Mouse (Mus musculus) neural tube, embryonic 14.5 days (tissue): ENCODE results near the gene Trim44. TPM values are rescaled to one million over a fixed set of nuclear protein-coding genes. Genes with fewer than 3 reads are reported as not detected.

Experiments used
- ATAC-seq: fragments of 200-750 bp; cut with Nextera tagmentation; 2 replicates; pipeline ENCODE4 v1.8.0; 2017; ENCODE audit warnings: low read depth, mild to moderate bottlenecking, moderate TSS enrichment, moderate library complexity
- H3K27ac ChIP-seq: fragments of 300-500 bp; sonication (generic); 2 replicates; pipeline ENCODE4 v1.5.1; 2014; ENCODE audit warnings: low read depth, mild to moderate bottlenecking, control low read depth, low read length, moderate library complexity, mixed read lengths
- H3K27me3 ChIP-seq: fragments of 300-500 bp; sonication (generic); 2 replicates; pipeline ENCODE4 v1.6.1; 2014; ENCODE audit warnings: low read length; ENCODE audit not compliant: control insufficient read depth, insufficient read depth
- H3K36me3 ChIP-seq: fragments of 300-500 bp; sonication (generic); 2 replicates; pipeline ENCODE4 v1.6.1; 2014; ENCODE audit warnings: low read length, mixed read lengths; ENCODE audit not compliant: control insufficient read depth, insufficient read depth
- H3K4me1 ChIP-seq: fragments of 300-500 bp; sonication (generic); 2 replicates; pipeline ENCODE4 v1.6.1; 2014; ENCODE audit warnings: low read length; ENCODE audit not compliant: control insufficient read depth, insufficient read depth
- H3K4me2 ChIP-seq: fragments of 300-500 bp; sonication (generic); 2 replicates; pipeline ENCODE4 v1.6.1; 2014; ENCODE audit warnings: mild to moderate bottlenecking, low read depth, low read length, control low read depth
- H3K4me3 ChIP-seq: fragments of 300-500 bp; sonication (generic); 2 replicates; pipeline ENCODE4 v1.5.1; 2014; ENCODE audit warnings: low read depth, low read length, control low read depth, mixed read lengths
- H3K9ac ChIP-seq: fragments of 300-500 bp; sonication (generic); replicated peaks from 2 replicates; pipeline ENCODE4 v1.6.1; 2014; ENCODE audit warnings: low read depth, mild to moderate bottlenecking, control low read depth, low read length, mixed read lengths
- H3K9me3 ChIP-seq: fragments of 300-500 bp; sonication (generic); 2 replicates; pipeline ENCODE4 v1.6.1; 2016; ENCODE audit warnings: low read length; ENCODE audit not compliant: control insufficient read depth
- WGBS: fragments of 180-500 bp; shearing (Covaris S2); extraction: QIAGEN DNeasy Blood & Tissue Kit; methylation state at CpG from one replicate; pipeline ENCODE4 v1.1.7; 2014; 5-methylcytosine and 5-hydroxymethylcytosine counted together
- polyA plus RNA-seq: library from polyadenylated mRNA; unstranded; fragments of >200 nt; fragmentation: Nextera tagmentation; extraction: Ambion mirVana; gene quantifications from 2 replicates; pipeline ENCODE4 v1.2.1, GENCODE M21; 2014

Gene Trim44
- polyA plus RNA-seq, 1 experiment from 2014 or later, result 79.7 TPM

DNA sequence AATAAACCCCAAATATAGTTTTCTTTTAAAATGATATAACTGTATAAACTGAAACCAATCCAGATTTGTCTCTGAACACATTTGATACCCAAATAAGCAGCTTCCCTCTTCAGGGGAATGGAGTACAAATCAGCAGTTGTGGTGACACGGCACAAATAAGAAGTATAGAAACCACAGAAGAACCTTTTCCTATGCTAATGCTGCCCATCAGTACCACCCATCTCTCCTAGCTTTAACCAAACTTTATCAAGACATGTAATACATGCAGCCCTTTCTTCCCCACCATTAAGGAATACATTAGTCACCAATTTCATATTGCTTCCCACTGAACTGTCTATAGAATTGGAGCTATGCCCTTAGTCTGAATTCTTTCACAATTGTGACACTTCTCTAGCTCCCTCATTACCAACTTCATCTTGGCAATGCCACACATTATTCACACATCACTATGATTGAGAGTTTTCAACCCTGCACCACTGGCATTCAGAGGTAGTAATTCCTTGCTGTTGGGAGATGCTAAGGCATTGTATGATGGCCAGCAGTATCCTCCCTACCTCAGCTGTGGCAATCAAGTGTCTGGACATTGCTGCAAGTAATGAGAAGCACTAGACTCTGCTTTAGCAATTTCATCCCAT lies 44.6 kb downstream of the Trim44 start:
- no peak for ATAC-seq

GRCm38 (mm10) chr2:102362266-102362665 lies 45.4 kb downstream of the Trim44 start:
- H3K9me3 ChIP-seq, result no peaks in the 10 kb centered on the region
- no peak overlapping the region for H3K4me2 ChIP-seq
- no peaks in the 10 kb centered on the region for H3K4me1 ChIP-seq
- no peaks in the 10 kb centered on the region for H3K36me3 ChIP-seq
- no peaks in the 10 kb centered on the region for H3K27me3 ChIP-seq
- 89% methylated on average over 2 of the region's 2 CpGs for WGBS
- H3K4me3 ChIP-seq, result no peak overlapping the region
- no peak overlapping the region for H3K27ac ChIP-seq
- H3K9ac ChIP-seq, result no peak overlapping the region
- no peak for ATAC-seq

More for the DNA sequence above, 44.6 kb downstream of the Trim44 start:
- H3K27me3 ChIP-seq, result no peaks in the 10 kb centered on the region
- WGBS, result 94% methylated on average over 1 of the region's 1 CpGs
- H3K9ac ChIP-seq, result no peak overlapping the region
- no peak overlapping the region for H3K4me3 ChIP-seq
- no peaks in the 10 kb centered on the region for H3K36me3 ChIP-seq
- no peaks in the 10 kb centered on the region for H3K4me1 ChIP-seq
- no peak overlapping the region for H3K27ac ChIP-seq
- H3K9me3 ChIP-seq, result no peaks in the 10 kb centered on the region
- no peak overlapping the region for H3K4me2 ChIP-seq

DNA sequence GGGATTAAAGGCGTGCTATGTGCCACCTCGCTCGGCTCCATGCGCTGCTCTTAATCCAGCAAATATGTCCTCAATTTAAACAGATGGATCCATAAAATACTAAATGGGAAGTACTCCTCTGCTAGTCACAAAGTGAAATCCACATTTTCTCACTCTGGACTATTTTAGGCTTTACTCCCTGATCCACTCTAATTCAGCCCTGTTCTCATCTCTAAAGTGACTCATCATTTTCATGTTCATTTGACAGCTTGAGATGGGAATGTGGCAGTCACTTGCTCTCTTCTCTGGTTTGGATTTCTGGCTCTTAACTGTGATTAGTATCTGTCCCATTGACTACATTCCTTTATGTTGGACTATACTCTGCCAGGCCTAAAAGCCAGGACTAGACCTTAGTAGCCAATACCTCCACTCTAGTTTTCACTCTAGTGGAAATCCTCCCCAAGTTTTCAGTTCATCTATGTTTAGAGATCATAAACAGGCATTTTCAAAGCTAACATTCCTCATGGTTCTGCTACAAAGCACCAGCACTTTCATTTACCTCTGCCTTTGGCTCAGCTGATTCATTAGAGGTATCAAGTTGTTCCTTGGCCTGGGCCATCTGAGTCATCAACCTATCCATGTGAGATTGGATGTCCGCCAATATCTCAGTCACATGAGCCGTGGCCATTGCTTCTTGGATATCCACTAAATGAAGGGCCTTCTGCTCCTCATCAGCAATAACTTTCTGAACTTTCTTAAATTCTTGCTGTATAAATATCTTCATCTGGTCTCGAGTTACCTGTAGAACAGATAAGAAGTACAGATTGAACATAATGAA lies 50.5 kb downstream of the Trim44 start:
- 93% methylated on average over 7 of the region's 7 CpGs for WGBS
- no peak overlapping the region for H3K9ac ChIP-seq
- no peaks in the 10 kb centered on the region for H3K4me1 ChIP-seq
- no peak overlapping the region for H3K27ac ChIP-seq
- no peaks in the 10 kb centered on the region for H3K27me3 ChIP-seq
- H3K4me3 ChIP-seq, result no peak overlapping the region
- H3K9me3 ChIP-seq, result no peaks in the 10 kb centered on the region
- peaks cover 9% of the 10 kb centered on the region; the same call in 1 of the 2 replicates for H3K36me3 ChIP-seq
- no peak for ATAC-seq
- no peak overlapping the region for H3K4me2 ChIP-seq

- H3K4me1 ChIP-seq, result no peaks in the 10 kb centered on the region
- ATAC-seq, result no peak
- H3K9ac ChIP-seq, result no peak overlapping the region
- no peak overlapping the region for H3K27ac ChIP-seq
- 62% methylated on average over 1 of the region's 1 CpGs for WGBS
- no peak overlapping the region for H3K4me3 ChIP-seq
- H3K27me3 ChIP-seq, result no peaks in the 10 kb centered on the region
- no peak overlapping the region for H3K4me2 ChIP-seq
- H3K9me3 ChIP-seq, result no peaks in the 10 kb centered on the region
- peaks cover 9% of the 10 kb centered on the region; the same call in 1 of the 2 replicates for H3K36me3 ChIP-seq
Observed at GRCm38 (mm10) chr2:102354076-102354475, 53.6 kb downstream of the Trim44 start.

GRCm38 (mm10) chr2:102341429-102341828 lies 66.2 kb downstream of the Trim44 start:
- Histone ChIP-seq H3K4me3 (no peak overlapping the region), H3K9ac (no peak overlapping the region), H3K4me1 (peaks cover 11% of the 10 kb centered on the region; the same call in 1 of the 2 replicates), H3K36me3 (no peaks in the 10 kb centered on the region; the same call in 1 of the 2 replicates), H3K4me2 (no peak overlapping the region), H3K27ac (no peak overlapping the region), H3K9me3 (no peaks in the 10 kb centered on the region), H3K27me3 (no peaks in the 10 kb centered on the region)
- WGBS, result 81% methylated on average over 2 of the region's 2 CpGs
- no peak for ATAC-seq

GRCm38 (mm10) chr2:102336816-102337215 lies 70.8 kb downstream of the Trim44 start:
- peak; percentile 58; the same call in 1 of the 2 replicates for ATAC-seq
- Histone ChIP-seq H3K27ac (0 out of 2 replicates have a peak overlapping the region, but pooled peaks have one; percentile 12), H3K9me3 (no peaks in the 10 kb centered on the region), H3K36me3 (no peaks in the 10 kb centered on the region), H3K4me1 (peaks cover 11% of the 10 kb centered on the region; the same call in 1 of the 2 replicates), H3K27me3 (no peaks in the 10 kb centered on the region), H3K9ac (no peak overlapping the region), H3K4me2 (no peak overlapping the region), H3K4me3 (no peak overlapping the region)
- 58% methylated on average over 1 of the region's 1 CpGs for WGBS

- no peaks in the 10 kb centered on the region for H3K27me3 ChIP-seq
- no peaks in the 10 kb centered on the region for H3K36me3 ChIP-seq
- H3K9ac ChIP-seq, result no peak overlapping the region
- no peak for ATAC-seq
- H3K9me3 ChIP-seq, result no peaks in the 10 kb centered on the region
- H3K27ac ChIP-seq, result no peak overlapping the region
- H3K4me1 ChIP-seq, result peaks cover 5% of the 10 kb centered on the region; the same call in 1 of the 2 replicates
- no peak overlapping the region for H3K4me2 ChIP-seq
- no peak overlapping the region for H3K4me3 ChIP-seq
- 97% methylated on average over 2 of the region's 2 CpGs for WGBS
Observed at GRCm38 (mm10) chr2:102331932-102332331, 75.7 kb downstream of the Trim44 start.

DNA sequence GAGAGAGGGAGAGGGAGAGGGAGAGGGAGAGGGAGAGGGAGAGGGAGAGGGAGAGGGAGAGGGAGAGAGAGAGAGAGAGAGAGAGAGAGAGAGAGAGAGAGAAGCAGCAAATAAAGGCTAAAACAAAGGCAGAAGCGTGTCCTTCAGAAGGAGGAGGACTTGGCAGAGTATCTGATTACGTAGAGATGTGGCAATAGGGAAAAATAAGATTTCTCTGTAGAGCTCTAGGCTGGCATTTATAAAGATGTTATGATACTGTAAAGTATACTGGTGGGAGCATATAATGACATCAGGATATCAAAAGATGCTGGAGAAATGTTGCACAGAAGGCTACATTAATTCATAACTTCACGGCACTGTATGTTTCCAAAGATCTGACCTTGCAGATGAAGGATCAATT lies 76.5 kb downstream of the Trim44 start:
- H3K36me3 ChIP-seq, result no peaks in the 10 kb centered on the region
- no peak overlapping the region for H3K27ac ChIP-seq
- 69% methylated on average over 3 of the region's 3 CpGs for WGBS
- no peak for ATAC-seq
- no peaks in the 10 kb centered on the region for H3K27me3 ChIP-seq
- H3K4me3 ChIP-seq, result no peak overlapping the region
- H3K9me3 ChIP-seq, result no peaks in the 10 kb centered on the region
- no peak overlapping the region for H3K4me2 ChIP-seq
- H3K4me1 ChIP-seq, result no peaks in the 10 kb centered on the region
- H3K9ac ChIP-seq, result no peak overlapping the region

GRCm38 (mm10) chr2:102325921-102326320 lies 81.7 kb downstream of the Trim44 start:
- H3K9me3 ChIP-seq, result no peaks in the 10 kb centered on the region
- no peaks in the 10 kb centered on the region for H3K27me3 ChIP-seq
- no peaks in the 10 kb centered on the region for H3K36me3 ChIP-seq
- ATAC-seq, result no peak
- H3K4me2 ChIP-seq, result no peak overlapping the region
- H3K27ac ChIP-seq, result no peak overlapping the region
- no peak overlapping the region for H3K9ac ChIP-seq
- 95% methylated on average over 2 of the region's 2 CpGs for WGBS
- no peaks in the 10 kb centered on the region for H3K4me1 ChIP-seq
- H3K4me3 ChIP-seq, result no peak overlapping the region
